8 mouse cellular contexts compared by ENCODE assay signal in genomic region chr4:155599901-155600825, GRCm38 (mm10). TPM values are rescaled to one million over a fixed set of nuclear protein-coding genes. Genes with fewer than 3 reads are reported as not detected.
DNase-seq lines count a peak whose midpoint lies in the region; ATAC-seq and TF ChIP-seq lines count a peak whose summit lies in the region.

No protein-coding gene starts in this region.

- TF ChIP-seq EP300 in ES-Bruce4 (IDR thresholded peaks at IDR 0.05; ENCODE audit: insufficient read depth, low read depth, low read length) = no peak

- H3K36me3 ChIP-seq in heart, embryonic 12.5 days = peaks cover 20% of the 10 kb centered on the region
- H3K36me3 ChIP-seq in ES-Bruce4 (ENCODE audit: control insufficient read depth, insufficient read depth, low read length, poor library complexity, severe bottlenecking) = peaks cover 3% of the 10 kb centered on the region
- H3K36me3 ChIP-seq in forebrain, postnatal 0 days (ENCODE audit: insufficient read depth) = no peaks in the 10 kb centered on the region
- H3K36me3 ChIP-seq in midbrain, embryonic 11.5 days (ENCODE audit: control insufficient read depth, insufficient read depth, low read length) = no peaks in the 10 kb centered on the region

- peaks cover 10% of the 10 kb centered on the region for H3K4me1 ChIP-seq in heart, embryonic 12.5 days (replicated peaks)
- H3K4me1 ChIP-seq in ES-Bruce4 (ENCODE audit: control insufficient read depth, insufficient read depth, low read length) = no peaks in the 10 kb centered on the region
- H3K4me1 ChIP-seq in forebrain, postnatal 0 days (ENCODE audit: insufficient read depth) = peaks cover 13% of the 10 kb centered on the region; the same call in 1 of the 2 replicates
- H3K4me1 ChIP-seq in midbrain, embryonic 11.5 days (ENCODE audit: control insufficient read depth, insufficient read depth, low read length) = peaks cover 9% of the 10 kb centered on the region

- H3K27me3 ChIP-seq in heart, embryonic 12.5 days (replicated peaks) = no peaks in the 10 kb centered on the region
- H3K27me3 ChIP-seq in ES-Bruce4 (ENCODE audit: control insufficient read depth, insufficient read depth, low read length, poor library complexity, severe bottlenecking) = no peaks in the 10 kb centered on the region
- H3K27me3 ChIP-seq in forebrain, postnatal 0 days (ENCODE audit: insufficient read depth, low read length) = no peaks in the 10 kb centered on the region
- no peaks in the 10 kb centered on the region for H3K27me3 ChIP-seq in midbrain, embryonic 11.5 days (ENCODE audit: control insufficient read depth, insufficient read depth, low read length)

- no peak for ATAC-seq in heart, embryonic 12.5 days (ENCODE audit: insufficient number of reproducible peaks, low FRiP score)
- ATAC-seq in forebrain, postnatal 0 days = no peak
- no peak for ATAC-seq in midbrain, embryonic 11.5 days (ENCODE audit: low FRiP score)
- no peak for ATAC-seq in granulocyte monocyte progenitor cell, adult 5-6 weeks (replicated peaks; ENCODE audit: poor library complexity, severe bottlenecking)

- peak overlapping the region; percentile 83 for H3K4me3 ChIP-seq in heart, embryonic 12.5 days
- no peak overlapping the region; the same call in 1 of the 2 replicates for H3K4me3 ChIP-seq in ES-Bruce4 (ENCODE audit: low read depth, low read length)
- peak overlapping the region; percentile 79 for H3K4me3 ChIP-seq in forebrain, postnatal 0 days (ENCODE audit: low read depth, low read length)
- H3K4me3 ChIP-seq in midbrain, embryonic 11.5 days (ENCODE audit: low read depth, low read length) = peak overlapping the region; percentile 94

- H3K9ac ChIP-seq in heart, embryonic 12.5 days = peak overlapping the region; percentile 95; the same call in 1 of the 2 replicates
- H3K9ac ChIP-seq in ES-Bruce4 (ENCODE audit: low read depth, poor library complexity, severe bottlenecking) = peak overlapping the region; percentile 87
- H3K9ac ChIP-seq in forebrain, postnatal 0 days = peak overlapping the region; percentile 98
- H3K9ac ChIP-seq in midbrain, embryonic 11.5 days (ENCODE audit: low read length) = peak overlapping the region; percentile 86

- TF ChIP-seq CTCF in ES-Bruce4 (IDR thresholded peaks at IDR 0.05; ENCODE audit: low read depth, low read length) = no peak
- no peak for TF ChIP-seq CTCF in forebrain, postnatal 0 days (IDR thresholded peaks at IDR 0.05; ENCODE audit: low read depth)

- 87% methylated on average over 10 of the region's 11 CpGs for WGBS in heart, embryonic 12.5 days
- WGBS in forebrain, postnatal 0 days = 85% methylated on average over 11 of the region's 11 CpGs
- 87% methylated on average over 11 of the region's 11 CpGs for WGBS in midbrain, embryonic 11.5 days

- peak overlapping the region; percentile 99 for H3K27ac ChIP-seq in heart, embryonic 12.5 days (ENCODE audit: poor library complexity, severe bottlenecking)
- H3K27ac ChIP-seq in ES-Bruce4 (ENCODE audit: insufficient read depth, low read length) = peak overlapping the region; percentile 98
- H3K27ac ChIP-seq in forebrain, postnatal 0 days (ENCODE audit: low read depth, low read length) = peak overlapping the region; percentile 100
- H3K27ac ChIP-seq in midbrain, embryonic 11.5 days (ENCODE audit: low read depth, low read length) = peak overlapping the region; percentile 95

- no peak for DNase-seq in heart, adult 8-10 months (ENCODE audit: low spot score)
- no peak for DNase-seq in forebrain, postnatal 0 days
- DNase-seq in midbrain, embryonic 11.5 days (ENCODE audit: low spot score, missing footprints) = no peak
- no peak for DNase-seq in layer of hippocampus, postnatal 14 days (ENCODE audit: low spot score in 2 of 2)
- DNase-seq in right cerebral cortex, postnatal 36 days (ENCODE audit: low spot score in 2 of 2) = no peak

- TF ChIP-seq POLR2A in ES-Bruce4 (IDR thresholded peaks at IDR 0.05; ENCODE audit: insufficient read depth, low read length) = no peak

- H3K4me2 ChIP-seq in heart, embryonic 12.5 days = peak overlapping the region; percentile 93
- H3K4me2 ChIP-seq in forebrain, postnatal 0 days (ENCODE audit: low read depth) = peak overlapping the region; percentile 83
- H3K4me2 ChIP-seq in midbrain, embryonic 11.5 days = peak overlapping the region; percentile 97

- H3K9me3 ChIP-seq in heart, embryonic 12.5 days (replicated peaks) = no peaks in the 10 kb centered on the region
- H3K9me3 ChIP-seq in ES-Bruce4 (replicated peaks; ENCODE audit: control insufficient read depth, insufficient read depth, low read length, poor library complexity, severe bottlenecking) = no peaks in the 10 kb centered on the region
- no peaks in the 10 kb centered on the region for H3K9me3 ChIP-seq in forebrain, postnatal 0 days (ENCODE audit: low read length)
- no peaks in the 10 kb centered on the region for H3K9me3 ChIP-seq in midbrain, embryonic 11.5 days (ENCODE audit: control insufficient read depth, low read length)

RNA-seq across cellular contexts. Expression of gene Slc35e2, which starts 1.1 kb away (rescaled TPM):
- polyA plus RNA-seq in heart, embryonic 12.5 days (2016; fragmentation: Nextera tagmentation; extraction: Ambion mirVana) = 8.9 and 9.1 TPM in 2 replicates
- total RNA-seq in heart, adult 8-10 months (2022) = 1 to 10 TPM; 6.2 to 7.8 (median 6.9) TPM
- polyA plus RNA-seq in ES-Bruce4 (2011; ENCODE audit: insufficient read depth, insufficient read length, low read depth, missing spikeins) = 19.4 and 20.2 TPM in 2 replicates
- 39.9 and 49.2 TPM in 2 replicates for total RNA-seq in forebrain, postnatal 0 days (2014; rRNA removed)
- polyA plus RNA-seq in forebrain, postnatal 0 days (2015; fragmentation: Nextera tagmentation; extraction: Ambion mirVana) = 8.6 and 10.5 TPM in 2 replicates
- 18.0 and 18.1 TPM in 2 replicates for polyA plus RNA-seq in midbrain, embryonic 11.5 days (2014; fragmentation: Nextera tagmentation; extraction: Ambion mirVana)
- 10.4 and 16.8 TPM in 2 replicates for total RNA-seq in granulocyte monocyte progenitor cell, adult 5-6 weeks (2014; fragmentation: Nextera tagmentation)
- 6.9 and 10.3 TPM in 2 replicates for total RNA-seq in granulocyte monocyte progenitor cell, adult 5-6 weeks (2017)
- total RNA-seq in layer of hippocampus, postnatal 14 days (2021) = 10 to 100 TPM; 41.4 to 46.1 TPM

RNA-seq across cellular contexts. Expression of gene Cdk11b, which starts 24.5 kb away (rescaled TPM):
- polyA plus RNA-seq in heart, embryonic 12.5 days (2016; fragmentation: Nextera tagmentation; extraction: Ambion mirVana) = 51.8 and 52.3 TPM in 2 replicates
- total RNA-seq in heart, adult 8-10 months (2022) = 10 to 100 TPM; 29.2 to 37.0 (median 30.2) TPM
- 105 and 113 TPM in 2 replicates for polyA plus RNA-seq in ES-Bruce4 (2011; ENCODE audit: insufficient read depth, insufficient read length, low read depth, missing spikeins)
- total RNA-seq in forebrain, postnatal 0 days (2014; rRNA removed) = 20.7 and 21.8 TPM in 2 replicates
- polyA plus RNA-seq in forebrain, postnatal 0 days (2015; fragmentation: Nextera tagmentation; extraction: Ambion mirVana) = 48.7 and 64.7 TPM in 2 replicates
- 72.9 and 83.6 TPM in 2 replicates for polyA plus RNA-seq in midbrain, embryonic 11.5 days (2014; fragmentation: Nextera tagmentation; extraction: Ambion mirVana)
- total RNA-seq in granulocyte monocyte progenitor cell, adult 5-6 weeks (2014; fragmentation: Nextera tagmentation) = 53.9 and 57.8 TPM in 2 replicates
- total RNA-seq in granulocyte monocyte progenitor cell, adult 5-6 weeks (2017) = 42.1 and 44.8 TPM in 2 replicates
- 10 to 100 TPM; 45.4 to 50.7 TPM for total RNA-seq in layer of hippocampus, postnatal 14 days (2021)

RNA-seq across cellular contexts. Expression of gene Nadk, which starts 38.0 kb away (rescaled TPM):
- 52.0 and 52.5 TPM in 2 replicates for polyA plus RNA-seq in heart, embryonic 12.5 days (2016; fragmentation: Nextera tagmentation; extraction: Ambion mirVana)
- total RNA-seq in heart, adult 8-10 months (2022) = 10 to 100 TPM; 23.8 to 30.2 (median 29.1) TPM
- polyA plus RNA-seq in ES-Bruce4 (2011; ENCODE audit: insufficient read depth, insufficient read length, low read depth, missing spikeins) = 108 and 116 TPM in 2 replicates
- 86.0 and 89.7 TPM in 2 replicates for total RNA-seq in forebrain, postnatal 0 days (2014; rRNA removed)
- 66.4 and 66.7 TPM in 2 replicates for polyA plus RNA-seq in forebrain, postnatal 0 days (2015; fragmentation: Nextera tagmentation; extraction: Ambion mirVana)
- 98.3 and 99.8 TPM in 2 replicates for polyA plus RNA-seq in midbrain, embryonic 11.5 days (2014; fragmentation: Nextera tagmentation; extraction: Ambion mirVana)
- 70.8 and 90.6 TPM in 2 replicates for total RNA-seq in granulocyte monocyte progenitor cell, adult 5-6 weeks (2014; fragmentation: Nextera tagmentation)
- 74.1 and 76.1 TPM in 2 replicates for total RNA-seq in granulocyte monocyte progenitor cell, adult 5-6 weeks (2017)
- total RNA-seq in layer of hippocampus, postnatal 14 days (2021) = 10 to 100 TPM; 61.0 to 68.9 TPM

RNA-seq across cellular contexts. Expression of gene Gm10563, which starts 45.0 kb away (rescaled TPM):
- not detected in 2 replicates for polyA plus RNA-seq in heart, embryonic 12.5 days (2016; fragmentation: Nextera tagmentation; extraction: Ambion mirVana)
- total RNA-seq in heart, adult 8-10 months (2022) = not detected
- not detected in 2 replicates for polyA plus RNA-seq in ES-Bruce4 (2011; ENCODE audit: insufficient read depth, insufficient read length, low read depth, missing spikeins)
- total RNA-seq in forebrain, postnatal 0 days (2014; rRNA removed) = not detected in 2 replicates
- polyA plus RNA-seq in forebrain, postnatal 0 days (2015; fragmentation: Nextera tagmentation; extraction: Ambion mirVana) = not detected in 2 replicates
- polyA plus RNA-seq in midbrain, embryonic 11.5 days (2014; fragmentation: Nextera tagmentation; extraction: Ambion mirVana) = not detected in 2 replicates
- total RNA-seq in granulocyte monocyte progenitor cell, adult 5-6 weeks (2014; fragmentation: Nextera tagmentation) = not detected in 2 replicates
- total RNA-seq in granulocyte monocyte progenitor cell, adult 5-6 weeks (2017) = not detected in 2 replicates
- total RNA-seq in layer of hippocampus, postnatal 14 days (2021) = not detected

RNA-seq across cellular contexts. Expression of gene Mmp23, which starts 53.0 kb away (rescaled TPM):
- polyA plus RNA-seq in heart, embryonic 12.5 days (2016; fragmentation: Nextera tagmentation; extraction: Ambion mirVana) = 72.0 and 75.7 TPM in 2 replicates
- total RNA-seq in heart, adult 8-10 months (2022) = 1 to 10 TPM; 6.7 to 9.0 (median 7.4) TPM
- polyA plus RNA-seq in ES-Bruce4 (2011; ENCODE audit: insufficient read depth, insufficient read length, low read depth, missing spikeins) = 11.7 and 13.6 TPM in 2 replicates
- total RNA-seq in forebrain, postnatal 0 days (2014; rRNA removed) = 6.0 TPM in 2 replicates
- polyA plus RNA-seq in forebrain, postnatal 0 days (2015; fragmentation: Nextera tagmentation; extraction: Ambion mirVana) = 2.5 and 2.9 TPM in 2 replicates
- polyA plus RNA-seq in midbrain, embryonic 11.5 days (2014; fragmentation: Nextera tagmentation; extraction: Ambion mirVana) = 2.5 and 4.1 TPM in 2 replicates
- total RNA-seq in granulocyte monocyte progenitor cell, adult 5-6 weeks (2014; fragmentation: Nextera tagmentation) = not detected in 2 replicates
- not detected in 2 replicates for total RNA-seq in granulocyte monocyte progenitor cell, adult 5-6 weeks (2017)
- 1 to 10 TPM; 1.5 to 4.7 TPM for total RNA-seq in layer of hippocampus, postnatal 14 days (2021)
